Mouse (Mus musculus) limb, embryonic 11.5 days (tissue): ENCODE results near the gene Cpsf4. TPM values are rescaled to one million over a fixed set of nuclear protein-coding genes. Genes with fewer than 3 reads are reported as not detected.
"Not testable (repeated sequence)": the region's sequence is repeated elsewhere in the genome, so short reads cannot be mapped to it uniquely, and the experiment has no call there.

ENCODE experiments used
- ATAC-seq: fragments of 200-750 bp; cut with Nextera tagmentation; 2 replicates; pipeline ENCODE4 v1.8.0; 2017; ENCODE audit warnings: low read depth; ENCODE audit not compliant: insufficient number of reproducible peaks, low FRiP score, low TSS enrichment
- DNase-seq: peaks from one replicate; pipeline ENCODE4 v3.0.0-alpha.2; 2015; ENCODE audit warnings: low spot score
- H3K27ac ChIP-seq: fragments of 300-500 bp; sonication (generic); replicated peaks from 2 replicates; pipeline ENCODE4 v1.5.1; 2014; ENCODE audit warnings: low read depth, mild to moderate bottlenecking, low read length
- H3K27me3 ChIP-seq: fragments of 300-500 bp; sonication (generic); 2 replicates; pipeline ENCODE4 v1.6.1; 2014; ENCODE audit warnings: mild to moderate bottlenecking, low read length, mixed read lengths; ENCODE audit not compliant: control insufficient read depth, insufficient read depth
- H3K36me3 ChIP-seq: fragments of 300-500 bp; sonication (generic); 2 replicates; pipeline ENCODE4 v1.6.1; 2014; ENCODE audit warnings: mild to moderate bottlenecking, low read length, moderate library complexity, mixed read lengths; ENCODE audit not compliant: control insufficient read depth, insufficient read depth
- H3K4me1 ChIP-seq: fragments of 300-500 bp; sonication (generic); 2 replicates; pipeline ENCODE4 v1.6.1; 2014; ENCODE audit warnings: low read length, mixed read lengths; ENCODE audit not compliant: control insufficient read depth, insufficient read depth
- H3K4me2 ChIP-seq: fragments of 300-500 bp; sonication (generic); 2 replicates; pipeline ENCODE4 v1.6.1; 2014; ENCODE audit warnings: low read depth, mild to moderate bottlenecking, moderate library complexity; ENCODE audit not compliant: severe bottlenecking
- H3K4me3 ChIP-seq: fragments of 300-500 bp; sonication (generic); 2 replicates; pipeline ENCODE4 v1.5.1; 2014; ENCODE audit warnings: low read depth, low read length
- H3K9ac ChIP-seq: fragments of 300-500 bp; sonication (generic); 2 replicates; pipeline ENCODE4 v1.6.1; 2014; ENCODE audit warnings: mild to moderate bottlenecking, low read length
- H3K9me3 ChIP-seq: fragments of 300-500 bp; sonication (generic); 2 replicates; pipeline ENCODE4 v1.6.1; 2016; ENCODE audit warnings: low read length; ENCODE audit not compliant: control insufficient read depth
- WGBS: fragments of 180-500 bp; shearing (Covaris S2); extraction: QIAGEN DNeasy Blood & Tissue Kit; methylation state at CpG from one replicate; pipeline ENCODE4 v1.1.7; 2014; 5-methylcytosine and 5-hydroxymethylcytosine counted together
- polyA plus RNA-seq: library from polyadenylated mRNA; unstranded; fragments of >200 nt; fragmentation: Nextera tagmentation; extraction: Ambion mirVana; gene quantifications from 2 replicates; pipeline ENCODE4 v1.2.1, GENCODE M21; 2014

Gene Cpsf4
- polyA plus RNA-seq, 1 experiment from 2014 or later: 39.8 TPM

GRCm38 (mm10) chr5:145129773-145130172, 37.2 kb upstream of the Cpsf4 start:
- H3K9me3 ChIP-seq, H3K4me1 ChIP-seq, H3K4me3 ChIP-seq, H3K4me2 ChIP-seq, ATAC-seq, DNase-seq, H3K27ac ChIP-seq, H3K27me3 ChIP-seq, H3K9ac ChIP-seq: not testable (repeated sequence)
- H3K36me3 ChIP-seq: peaks cover 57% of the 10 kb centered on the region
- WGBS: 87% methylated on average over 3 of the region's 6 CpGs

GRCm38 (mm10) chr5:145130191-145130590, 36.8 kb upstream of the Cpsf4 start:
- Histone ChIP-seq H3K27me3 (no peaks in the 10 kb centered on the region), H3K4me3 (no peak overlapping the region), H3K27ac (no peak overlapping the region), H3K36me3 (peaks cover 58% of the 10 kb centered on the region), H3K4me1 (no peaks in the 10 kb centered on the region), H3K9ac (no peak overlapping the region), H3K9me3 (no peaks in the 10 kb centered on the region), H3K4me2 (no peak overlapping the region)
- 93% methylated on average over 11 of the region's 11 CpGs for WGBS
- ATAC-seq (no peak), DNase-seq (no peak)

GRCm38 (mm10) chr5:145130995-145131394, 36.0 kb upstream of the Cpsf4 start:
- H3K4me3 ChIP-seq: no peak overlapping the region
- H3K27me3 ChIP-seq: no peaks in the 10 kb centered on the region
- no peaks in the 10 kb centered on the region for H3K9me3 ChIP-seq
- no peak for ATAC-seq
- no peak overlapping the region for H3K27ac ChIP-seq
- peaks cover 58% of the 10 kb centered on the region for H3K36me3 ChIP-seq
- no peak for DNase-seq
- H3K4me1 ChIP-seq: no peaks in the 10 kb centered on the region
- 90% methylated on average over 3 of the region's 3 CpGs for WGBS
- H3K4me2 ChIP-seq: no peak overlapping the region
- H3K9ac ChIP-seq: no peak overlapping the region

GRCm38 (mm10) chr5:145133275-145133674, 33.7 kb upstream of the Cpsf4 start:
- H3K4me2 ChIP-seq, H3K4me1 ChIP-seq, H3K27ac ChIP-seq, H3K9me3 ChIP-seq, H3K9ac ChIP-seq, ATAC-seq, DNase-seq, H3K27me3 ChIP-seq, H3K4me3 ChIP-seq: not testable (repeated sequence)
- H3K36me3 ChIP-seq: peaks cover 51% of the 10 kb centered on the region
- WGBS: 89% methylated on average over 6 of the region's 6 CpGs

GRCm38 (mm10) chr5:145138836-145139235, 28.2 kb upstream of the Cpsf4 start:
- Histone ChIP-seq H3K27ac (no peak overlapping the region), H3K9ac (peak overlapping the region; percentile 91), H3K4me3 (peak overlapping the region; percentile 97), H3K4me2 (peak overlapping the region; percentile 63), H3K4me1 (0 out of 2 replicates have a peak, but pooled peaks cover 4% of the 10 kb centered on the region), H3K9me3 (no peaks in the 10 kb centered on the region), H3K27me3 (no peaks in the 10 kb centered on the region), H3K36me3 (peaks cover 16% of the 10 kb centered on the region)
- DNase-seq (no peak), ATAC-seq (no peak)
- WGBS: 16% methylated on average over 6 of the region's 6 CpGs

GRCm38 (mm10) chr5:145139571-145140519, 27.2 kb upstream of the Cpsf4 start, which contains the start of the genes Pdap1 and Bud31:
Pdap1 (minus strand) TSS chr5:145140238.
Bud31 (plus strand) TSS chr5:145140362.
- H3K4me3 ChIP-seq: peak within 1 kb of the TSS; percentile 97
- DNase-seq: peak; percentile 96
- H3K9me3 ChIP-seq: no peaks in the 10 kb centered on the region
- peak; percentile 93 for ATAC-seq
- peak within 1 kb of the TSS; percentile 63 for H3K4me2 ChIP-seq
- H3K36me3 ChIP-seq: peaks cover 10% of the 10 kb centered on the region
- peak within 1 kb of the TSS; percentile 91 for H3K9ac ChIP-seq
- no peaks in the 10 kb centered on the region for H3K27me3 ChIP-seq
- WGBS: under 1% methylated on average over 84 of the region's 84 CpGs
- H3K4me1 ChIP-seq: 0 out of 2 replicates have a peak, but pooled peaks cover 4% of the 10 kb centered on the region
- H3K27ac ChIP-seq: peak within 1 kb of the TSS; percentile 26

- Histone ChIP-seq H3K27me3 (no peaks in the 10 kb centered on the region), H3K4me1 (0 out of 2 replicates have a peak, but pooled peaks cover 4% of the 10 kb centered on the region), H3K9me3 (no peaks in the 10 kb centered on the region), H3K4me2 (peak overlapping the region; percentile 63), H3K27ac (0 out of 2 replicates have a peak overlapping the region, but pooled peaks have one; percentile 26), H3K4me3 (peak overlapping the region; percentile 97), H3K36me3 (peaks cover 16% of the 10 kb centered on the region), H3K9ac (peak overlapping the region; percentile 91)
- ATAC-seq: 0 out of 2 replicates have a peak, but pooled peaks have one; percentile 10
- no peak for DNase-seq
- WGBS: 1% methylated on average over 18 of the region's 18 CpGs
These were observed 26.4 kb upstream of the Cpsf4 start for GRCm38 (mm10) chr5:145140611-145141010.

GRCm38 (mm10) chr5:145147748-145148147, 19.3 kb upstream of the Cpsf4 start:
- WGBS: 93% methylated on average over 5 of the region's 5 CpGs
- H3K9me3 ChIP-seq: no peaks in the 10 kb centered on the region

More at GRCm38 (mm10) chr5:145147748-145148147, 19.3 kb upstream of the Cpsf4 start:
- Histone ChIP-seq H3K27me3 (no peaks in the 10 kb centered on the region), H3K4me2 (no peak overlapping the region), H3K4me1 (no peaks in the 10 kb centered on the region), H3K36me3 (peaks cover 49% of the 10 kb centered on the region), H3K4me3 (no peak overlapping the region), H3K27ac (no peak overlapping the region), H3K9ac (no peak overlapping the region)
- ATAC-seq (no peak), DNase-seq (no peak)
